Mouse (Mus musculus) adipocyte (in vitro differentiated cells): Measurements from ENCODE around the gene Col5a1.

Experiments used
- DNase-seq: peaks from one replicate; pipeline ENCODE4 v3.0.0-alpha.2; 2016; ENCODE audit warnings: low spot score

Gene Col5a1

DNA sequence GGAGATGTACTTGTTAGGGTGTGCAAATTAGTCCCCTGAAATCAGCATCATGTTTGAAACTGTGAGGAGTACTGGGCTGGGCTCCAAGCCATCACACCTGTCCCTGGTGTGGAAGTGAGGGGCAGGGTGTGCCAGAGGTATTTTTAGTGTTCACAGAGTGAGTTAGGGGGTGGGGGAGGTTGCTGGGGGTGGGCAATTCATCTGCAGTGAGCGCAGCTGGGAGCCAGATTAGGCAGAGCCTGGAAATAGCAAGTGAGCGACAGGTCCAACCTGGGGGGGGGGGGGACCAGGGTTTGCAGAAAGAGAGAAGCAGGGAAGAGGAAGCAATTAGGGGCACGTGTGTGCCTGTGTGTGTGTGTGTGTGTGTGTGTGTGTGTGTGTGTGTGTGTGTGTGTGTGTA is 89.6 kb downstream of the Col5a1 start:
- no peak for DNase-seq

DNA sequence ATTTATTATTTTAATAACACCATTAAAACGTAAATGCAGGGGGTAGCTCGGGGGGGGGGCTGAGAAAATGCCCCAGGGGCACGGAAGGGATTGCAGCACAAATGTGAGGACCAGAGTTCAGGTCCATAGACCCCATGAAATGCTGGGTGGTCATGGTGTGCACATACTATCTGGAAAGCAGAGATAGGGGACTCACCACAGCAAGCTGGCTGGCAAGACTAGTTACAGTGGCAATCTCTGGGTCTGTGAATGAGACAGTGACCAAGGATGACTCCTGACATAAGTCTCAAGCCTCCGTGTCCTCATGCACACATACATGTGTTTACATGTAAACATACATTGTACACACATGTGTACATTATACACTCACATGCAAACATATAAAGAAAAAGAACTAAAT is 90.3 kb downstream of the Col5a1 start:
- DNase-seq, result no peak

DNA sequence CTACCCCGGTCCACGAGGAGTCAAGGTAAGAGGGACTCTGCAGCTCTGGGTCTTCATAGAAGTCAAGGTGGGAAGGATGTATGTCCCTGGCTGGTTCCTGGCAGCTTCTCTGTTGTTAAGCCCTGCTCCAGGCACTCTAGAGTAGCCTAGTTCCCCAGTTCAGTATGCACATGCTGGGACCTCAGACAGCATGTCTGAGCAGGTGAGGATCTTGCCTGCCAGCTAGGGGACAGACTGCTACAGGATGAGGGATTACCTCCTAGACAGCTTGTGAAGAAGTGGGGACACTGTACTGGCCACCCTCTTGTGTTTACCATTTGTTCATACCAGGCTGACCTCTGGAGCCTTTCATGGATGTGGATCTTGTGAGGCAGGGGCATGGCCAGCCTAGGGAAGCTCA is 94.8 kb downstream of the Col5a1 start:
- no peak for DNase-seq

DNA sequence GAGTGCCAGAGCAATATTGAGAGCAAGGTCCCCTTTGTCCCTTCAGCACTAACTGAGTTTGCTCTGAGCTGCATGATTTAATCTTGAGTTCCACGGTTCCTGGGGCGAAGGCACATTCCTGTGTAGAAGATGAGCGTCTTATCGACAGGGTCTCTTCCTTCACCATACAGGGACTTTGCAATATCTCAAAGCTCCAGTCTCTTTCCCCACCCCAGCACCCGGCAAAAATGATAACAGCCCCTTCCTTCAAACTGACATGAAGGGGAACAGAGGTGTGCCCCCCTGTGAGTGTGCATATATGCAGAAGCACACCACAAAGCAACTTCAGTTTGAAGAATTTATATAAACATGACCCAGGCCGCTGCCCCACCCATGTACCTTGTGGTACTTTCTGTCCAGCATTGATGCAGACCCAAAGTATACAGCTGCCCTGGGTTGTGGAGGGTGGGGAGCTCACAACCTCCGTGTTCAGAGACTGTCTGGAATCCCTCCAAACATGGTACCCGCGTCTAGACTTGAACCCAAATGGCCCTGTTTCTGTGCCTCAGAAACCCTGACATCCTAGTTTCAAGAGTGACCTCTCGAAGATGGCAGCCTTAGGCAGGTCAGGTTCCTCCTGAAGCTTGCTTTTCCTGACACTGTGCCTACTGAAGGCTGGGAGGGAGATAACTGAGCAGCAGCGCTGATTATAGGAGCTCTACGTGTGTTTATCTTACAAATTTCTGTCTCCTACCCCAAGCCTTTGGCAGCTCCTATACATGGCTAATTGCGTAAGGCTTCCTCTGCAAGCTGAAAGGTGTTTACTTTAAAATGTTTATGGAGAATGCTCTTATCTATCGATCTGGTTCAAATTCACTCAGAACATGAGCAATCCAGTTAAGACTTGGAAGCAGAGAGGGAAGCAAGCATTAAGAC is 95.7 kb downstream of the Col5a1 start:
- no peak for DNase-seq

DNA sequence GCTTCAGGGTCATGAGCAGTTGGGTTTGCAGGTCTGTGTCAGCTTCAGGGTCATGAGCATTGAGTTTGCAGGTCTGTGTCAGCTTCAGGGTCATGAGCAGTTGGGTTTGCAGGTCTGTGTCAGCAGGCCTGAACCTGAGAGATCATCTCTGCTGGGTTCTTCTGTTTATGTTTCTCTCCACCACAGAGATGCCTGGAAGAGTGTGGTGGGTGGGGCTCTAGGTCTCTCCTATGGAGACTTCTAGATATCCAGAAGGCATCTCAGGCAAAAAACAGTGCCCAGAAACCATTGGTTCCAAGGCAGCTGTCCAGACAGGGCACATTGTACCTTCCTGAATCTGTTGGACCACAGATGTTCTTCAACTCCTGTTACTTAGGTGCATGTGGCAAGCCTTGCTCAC is 96.9 kb downstream of the Col5a1 start:
- DNase-seq, result no peak

DNA sequence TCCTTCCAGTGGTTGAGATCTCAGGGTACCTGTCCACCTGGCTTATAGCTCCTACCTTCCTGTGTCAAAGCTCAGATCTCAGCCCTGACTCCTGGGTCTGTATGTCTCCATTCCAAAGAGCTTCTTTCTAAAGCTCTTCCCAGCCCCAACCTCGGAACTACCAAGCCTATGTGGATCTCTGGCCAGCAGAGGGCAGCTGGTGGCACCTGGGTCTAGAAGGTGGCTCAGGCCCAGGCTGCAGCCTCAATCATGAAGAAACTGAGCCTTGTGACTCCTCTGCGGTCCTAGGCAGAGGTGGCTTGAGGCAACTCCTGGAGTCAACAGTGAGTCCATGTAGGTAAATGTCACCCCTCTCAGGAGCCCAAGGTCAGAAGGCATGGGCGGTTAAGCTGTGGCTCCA is 97.7 kb downstream of the Col5a1 start:
- DNase-seq, result peak; percentile 50

DNA sequence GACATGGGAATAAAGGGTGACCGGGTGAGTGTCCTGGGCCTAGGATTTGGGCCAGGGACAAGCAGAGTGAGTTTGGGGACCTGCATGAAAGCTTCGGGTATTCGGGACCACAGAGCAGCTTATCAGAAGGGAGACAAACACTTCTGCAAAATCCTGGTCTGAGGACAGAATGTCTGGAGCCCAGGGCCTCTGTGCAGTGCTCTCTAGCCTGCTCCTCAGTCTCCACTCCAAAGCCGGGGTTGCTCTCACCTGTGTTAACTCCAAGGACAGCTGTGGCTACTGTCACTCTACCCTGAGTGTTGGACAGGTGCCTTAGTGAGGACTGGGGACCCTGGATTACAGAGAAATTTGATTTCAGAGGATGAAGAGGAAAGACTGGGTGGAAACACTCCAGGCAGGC is 100.5 kb downstream of the Col5a1 start:
- DNase-seq, result no peak

DNA sequence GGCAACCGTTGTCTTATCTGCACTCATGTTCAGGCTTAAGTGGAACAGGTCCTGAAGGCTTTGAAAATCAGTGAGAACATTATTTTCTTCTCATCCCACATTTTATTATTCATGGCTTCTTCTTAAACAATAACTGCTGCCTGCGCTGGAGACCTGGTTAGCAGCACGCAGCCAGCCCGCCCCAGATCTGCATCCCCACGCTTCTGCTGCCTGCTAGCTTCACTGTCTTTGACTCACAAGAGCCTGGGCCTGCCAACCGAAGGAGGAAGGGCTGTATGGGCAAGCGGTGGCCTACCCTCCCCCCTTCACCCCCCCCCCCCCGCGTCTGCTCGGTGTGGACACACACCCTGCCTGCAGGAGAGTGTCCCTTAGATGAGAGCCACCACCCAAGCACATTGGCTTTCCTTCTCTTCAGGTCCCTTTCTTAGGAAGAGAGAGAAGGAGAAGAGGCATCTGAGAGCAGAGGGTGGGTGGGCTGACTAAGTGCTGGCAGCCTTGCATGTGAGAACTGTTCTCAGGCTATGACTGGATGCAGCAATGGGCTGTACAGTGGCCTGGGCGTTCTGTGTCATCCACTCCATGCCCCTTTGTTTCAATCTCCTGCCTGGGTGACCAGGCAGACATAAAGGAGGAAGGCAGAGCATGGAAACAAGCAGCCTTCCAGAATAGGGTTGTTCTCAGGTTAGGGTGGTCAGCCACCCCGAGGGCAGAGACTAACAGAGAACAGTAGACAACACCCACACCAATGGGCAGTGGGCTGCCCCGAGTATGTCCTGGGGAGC is 104.4 kb downstream of the Col5a1 start:
- DNase-seq, result no peak

DNA sequence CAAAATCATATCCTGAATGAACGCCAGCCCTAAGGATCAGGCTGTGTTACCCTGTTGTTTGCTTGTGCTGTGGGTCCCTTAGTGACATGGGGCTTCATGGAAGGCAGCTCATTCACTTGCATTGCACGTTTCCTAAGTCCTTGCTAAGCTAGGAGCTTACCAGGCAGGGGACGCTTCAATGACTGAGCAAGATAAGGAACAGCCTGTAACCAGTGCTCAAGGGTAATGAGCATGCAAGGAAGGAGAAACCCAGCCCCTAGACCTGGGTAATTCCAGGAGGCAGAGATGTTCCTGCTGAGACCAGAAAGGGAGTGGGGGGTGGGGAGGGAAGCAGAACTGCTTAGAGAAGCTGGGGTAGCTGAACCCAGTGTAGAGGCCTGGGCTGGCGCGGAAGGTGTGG is 107.2 kb downstream of the Col5a1 start:
- DNase-seq, result no peak

DNA sequence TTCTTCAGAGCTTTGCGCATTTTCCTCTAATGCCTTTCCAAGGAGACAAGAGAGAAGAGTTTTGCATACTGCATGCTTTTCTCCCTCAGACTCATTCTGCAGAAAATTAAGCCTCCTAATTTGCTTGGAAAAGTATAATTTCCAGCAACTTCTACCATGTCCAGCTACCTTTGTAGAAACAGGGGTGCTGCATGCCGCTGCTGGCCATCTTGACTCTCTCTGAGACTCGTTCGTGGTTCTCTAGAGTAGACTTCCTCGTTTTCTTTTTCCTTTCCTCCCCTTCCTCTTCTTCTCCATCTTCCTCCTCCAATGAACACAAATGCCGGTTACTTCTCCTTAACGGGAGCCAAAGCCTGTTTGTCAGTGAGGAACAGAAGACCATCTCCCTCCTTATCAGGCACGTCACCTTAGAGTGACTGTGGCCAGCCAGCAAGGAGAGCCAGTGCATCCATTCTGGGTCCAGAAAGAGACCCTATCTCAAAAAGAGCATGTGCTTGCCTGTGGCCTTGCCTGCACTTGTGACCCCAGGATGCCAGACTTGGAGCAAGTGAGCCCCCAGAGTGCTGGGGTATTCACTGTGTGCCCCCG is 113.9 kb downstream of the Col5a1 start:
- DNase-seq, result no peak

DNA sequence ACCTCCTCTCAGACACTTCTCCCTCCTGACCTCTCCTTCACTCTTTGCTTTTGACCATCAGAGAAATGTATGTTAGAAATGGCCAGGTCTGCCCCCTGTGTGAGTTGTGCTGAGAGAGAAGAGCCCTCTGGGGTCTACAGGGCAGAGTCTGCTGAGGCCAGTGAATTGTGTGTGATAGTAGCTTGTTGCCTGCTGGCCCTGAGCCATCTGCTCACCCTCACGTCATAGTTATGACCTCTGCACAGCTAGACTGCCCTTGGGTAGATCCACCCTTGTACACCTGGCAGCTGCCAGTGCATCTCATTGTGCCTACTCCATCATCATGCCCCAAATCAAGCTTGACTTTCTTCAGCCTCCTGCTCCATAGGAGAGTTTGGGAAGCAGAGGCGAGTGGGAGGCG is 114.4 kb downstream of the Col5a1 start:
- DNase-seq, result no peak

DNA sequence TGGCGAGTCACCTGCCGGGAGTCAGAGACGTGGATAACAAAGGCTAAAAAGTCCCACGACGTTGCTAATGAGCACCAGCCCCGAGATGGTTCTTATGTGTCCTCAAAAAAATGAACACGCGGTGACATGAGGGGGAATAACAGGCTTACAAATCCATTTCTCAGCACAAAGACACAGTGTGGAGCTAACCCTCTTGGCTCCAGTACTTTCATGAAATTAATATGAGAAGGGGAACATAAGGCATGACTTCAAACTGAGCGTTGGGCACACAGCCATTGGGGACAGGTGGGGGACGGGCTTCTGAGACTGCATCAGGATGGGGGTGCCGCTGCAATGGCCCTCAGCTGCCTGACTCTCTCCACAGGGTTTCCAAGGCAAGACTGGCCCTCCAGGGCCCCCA is 115.0 kb downstream of the Col5a1 start:
- no peak for DNase-seq

DNA sequence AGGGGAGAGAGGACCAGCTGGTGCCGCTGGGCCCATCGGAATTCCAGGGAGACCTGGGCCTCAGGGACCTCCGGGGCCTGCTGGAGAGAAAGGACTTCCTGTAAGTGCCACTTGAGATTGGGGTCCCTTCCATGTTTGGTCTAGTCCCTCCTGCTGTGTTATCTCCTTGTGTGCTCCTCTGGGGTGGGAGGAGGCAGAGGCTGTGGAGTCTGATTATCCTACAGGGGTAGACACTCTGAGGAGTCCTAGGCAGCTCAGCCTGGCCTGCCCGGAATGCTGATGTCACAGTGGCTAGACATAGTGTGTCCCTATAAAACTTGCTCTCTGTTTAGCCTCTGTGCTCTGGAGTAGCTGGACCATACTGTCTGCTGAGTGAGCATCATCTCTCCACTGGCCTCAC is 119.0 kb downstream of the Col5a1 start:
- DNase-seq, result no peak

DNA sequence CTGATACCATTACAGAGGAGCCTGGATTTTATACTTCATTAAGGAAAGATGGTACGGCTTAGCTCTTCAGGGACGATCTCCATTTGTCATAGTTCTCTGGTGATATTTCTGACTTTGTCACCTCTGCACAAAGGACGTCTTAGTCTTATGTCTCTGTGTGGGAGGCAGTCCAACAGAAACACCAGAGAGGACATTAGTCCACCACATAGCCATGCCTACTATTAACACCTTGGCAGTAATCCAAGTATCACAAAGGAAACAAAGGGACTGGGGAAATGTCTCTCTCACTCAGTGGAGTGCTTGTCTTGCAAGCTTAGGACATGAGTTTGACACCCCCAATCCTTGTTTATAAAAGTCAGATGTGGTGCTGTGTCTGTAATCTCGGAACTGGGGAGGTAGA is 122.0 kb downstream of the Col5a1 start:
- peak; percentile 66 for DNase-seq

DNA sequence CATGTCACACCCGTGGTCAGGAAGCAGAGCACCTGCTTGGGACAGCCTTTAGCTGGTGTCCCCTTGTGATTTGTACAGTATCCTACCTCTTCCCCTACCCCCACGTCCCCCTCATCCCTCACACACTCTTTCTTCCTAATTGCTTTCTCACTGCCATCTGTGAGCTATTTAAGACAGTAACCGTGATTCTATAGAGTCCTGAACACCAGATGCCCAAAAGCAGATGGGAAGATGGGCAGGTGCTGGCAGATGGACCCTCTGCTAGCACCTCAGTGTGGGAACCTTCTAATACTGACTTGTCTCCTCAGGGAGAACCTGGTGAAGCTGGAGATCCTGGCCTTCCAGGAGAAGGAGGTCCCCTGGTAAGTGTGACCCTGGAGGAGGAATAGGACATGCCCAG is 126.1 kb downstream of the Col5a1 start:
- DNase-seq, result no peak

DNA sequence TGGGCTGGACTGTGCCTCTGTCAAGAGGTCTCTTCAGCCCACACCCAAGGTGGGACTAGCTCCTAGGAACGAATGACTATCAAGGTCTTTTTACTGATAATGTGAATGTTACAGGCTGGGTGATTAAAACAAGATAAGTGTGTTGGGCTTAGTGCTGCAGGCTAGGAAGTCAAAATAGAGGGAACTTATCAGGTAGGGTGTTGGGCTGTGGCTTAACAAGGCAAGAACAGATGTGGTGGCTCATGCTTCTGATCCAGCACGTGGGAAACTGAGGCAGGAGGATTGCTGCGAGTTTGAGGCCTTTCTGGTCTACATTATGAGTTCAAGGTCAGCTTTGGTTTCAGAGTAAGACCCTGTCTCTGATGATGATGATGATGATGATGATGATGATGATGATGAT is 128.6 kb downstream of the Col5a1 start:
- DNase-seq, result no peak

DNA sequence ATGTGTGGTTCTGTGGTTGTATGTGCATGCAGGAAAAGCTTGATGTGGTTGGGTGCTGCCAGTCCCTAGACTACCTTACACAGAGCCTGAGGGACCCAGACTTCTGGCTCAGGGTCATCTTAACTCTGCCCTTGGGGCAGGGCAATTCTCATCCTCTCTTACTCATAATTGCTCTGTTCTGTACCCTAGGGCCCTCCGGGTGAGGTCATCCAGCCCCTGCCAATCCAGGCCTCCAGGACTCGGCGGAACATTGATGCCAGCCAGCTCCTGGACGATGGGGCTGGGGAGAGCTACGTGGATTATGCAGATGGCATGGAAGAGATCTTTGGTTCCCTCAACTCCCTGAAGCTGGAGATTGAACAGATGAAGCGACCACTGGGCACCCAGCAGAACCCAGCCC is 138.2 kb downstream of the Col5a1 start:
- DNase-seq, result no peak

DNA sequence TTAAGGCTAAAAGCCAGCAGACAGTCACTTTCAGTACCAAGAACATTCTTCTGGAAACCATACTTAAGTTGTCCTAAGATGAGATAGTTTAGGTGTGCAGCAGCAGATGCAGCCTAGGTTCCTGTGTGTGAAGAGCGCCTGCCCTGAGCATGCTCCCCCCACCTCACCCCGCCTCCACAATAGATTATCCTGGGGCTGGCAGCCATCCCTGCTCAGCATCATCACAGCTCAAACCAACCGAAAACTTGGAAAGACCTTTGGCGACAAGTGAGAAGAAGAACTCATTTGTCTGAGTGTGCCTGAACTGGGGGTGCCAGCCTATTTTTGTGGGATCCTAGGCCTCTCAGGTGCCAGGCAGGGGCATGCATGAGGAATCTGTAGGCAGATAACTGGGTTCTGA is 139.6 kb downstream of the Col5a1 start:
- DNase-seq, result no peak

DNA sequence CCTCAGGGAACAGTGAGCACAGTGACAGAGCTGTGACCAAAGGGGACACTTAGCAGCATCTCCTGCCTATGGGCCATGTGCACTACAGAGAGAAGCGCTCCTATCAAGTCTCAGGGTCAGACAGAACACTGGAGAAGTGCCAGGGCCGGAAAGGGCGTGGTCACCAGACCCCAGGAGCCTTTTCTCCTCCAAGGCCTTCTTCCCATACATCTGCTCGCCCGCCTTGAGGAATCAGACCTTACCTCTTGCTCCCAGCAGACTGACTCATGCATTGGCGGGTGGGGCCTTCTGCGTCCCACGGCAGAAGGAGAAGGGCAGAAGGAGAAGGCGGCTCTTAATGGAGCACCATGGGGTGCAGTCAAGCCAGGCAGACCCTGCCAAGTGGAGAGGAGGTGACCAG is 145.6 kb downstream of the Col5a1 start:
- DNase-seq, result no peak

DNA sequence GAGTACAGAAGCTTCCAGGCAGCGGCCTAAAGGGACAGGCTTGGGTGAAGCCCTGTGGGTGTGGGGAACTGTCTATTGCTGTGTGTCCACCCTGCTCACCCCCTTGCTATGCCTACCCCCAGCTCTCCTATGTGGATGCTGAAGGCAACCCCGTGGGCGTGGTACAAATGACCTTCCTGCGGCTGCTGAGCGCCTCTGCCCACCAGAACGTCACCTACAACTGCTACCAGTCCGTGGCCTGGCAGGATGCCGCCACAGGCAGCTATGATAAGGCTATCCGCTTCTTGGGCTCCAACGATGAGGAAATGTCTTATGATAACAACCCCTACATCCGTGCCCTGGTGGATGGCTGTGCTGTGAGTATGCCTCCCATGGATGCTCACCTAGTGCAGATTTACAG is 146.2 kb downstream of the Col5a1 start:
- DNase-seq, result no peak

DNA sequence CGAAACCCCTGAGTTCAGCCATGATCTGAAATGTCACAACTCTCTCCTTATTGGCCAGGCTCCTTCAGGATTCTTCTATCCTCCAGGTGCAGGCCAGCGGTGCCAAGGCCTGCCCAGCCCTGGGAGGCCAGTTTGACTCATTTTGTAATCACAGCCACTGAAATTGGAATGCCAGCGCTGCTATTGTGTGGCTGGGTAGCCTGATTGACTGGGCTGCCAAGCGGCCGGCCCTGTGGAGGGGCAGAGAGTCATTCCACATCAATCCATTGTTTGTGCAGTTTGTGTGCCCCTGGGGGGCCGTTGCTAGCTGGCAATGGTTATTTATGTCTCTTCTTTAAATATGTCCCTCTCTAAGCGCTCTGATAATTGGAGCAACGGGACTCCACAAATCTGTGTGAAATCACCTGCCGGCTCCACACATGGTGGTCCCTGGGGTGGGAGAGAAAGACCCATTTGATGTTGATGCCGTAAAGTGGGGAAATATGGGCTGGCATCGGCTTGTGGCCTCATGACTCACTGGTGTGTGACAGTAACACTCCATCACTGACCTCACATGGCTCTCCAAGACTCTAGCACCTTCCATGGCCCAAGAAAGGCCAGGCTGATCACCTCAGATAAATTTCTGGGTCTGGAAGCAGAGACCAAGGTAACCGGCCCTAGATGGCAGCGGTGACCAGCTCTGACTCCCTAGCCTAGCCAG is 147.9 kb downstream of the Col5a1 start:
- peak; percentile 17 for DNase-seq

DNA sequence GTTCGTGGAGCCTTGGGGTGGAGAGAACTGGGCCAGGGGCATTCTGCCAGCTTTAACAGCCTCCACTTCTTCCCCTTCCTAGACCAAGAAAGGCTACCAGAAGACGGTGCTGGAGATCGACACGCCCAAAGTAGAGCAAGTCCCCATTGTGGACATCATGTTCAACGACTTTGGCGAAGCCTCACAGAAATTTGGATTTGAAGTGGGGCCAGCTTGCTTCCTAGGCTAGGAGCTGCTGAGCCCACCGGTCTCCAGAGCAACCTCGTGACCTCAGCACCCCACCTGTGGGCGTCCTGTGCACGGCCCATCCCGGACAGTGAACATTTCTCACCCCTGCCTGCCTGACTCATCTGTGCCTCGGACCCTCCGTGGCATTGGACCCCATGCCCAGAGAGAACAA is 150.6 kb downstream of the Col5a1 start:
- no peak for DNase-seq
